ENCODE assay signal across 8 mouse cellular contexts in genomic region chr9:15357484-15358275, GRCm38 (mm10). TPM values are rescaled to one million over a fixed set of nuclear protein-coding genes. Genes with fewer than 3 reads are reported as not detected.
DNase-seq lines count a peak whose midpoint lies in the region; ATAC-seq lines count a peak whose summit lies in the region.

Cep295 (minus strand) TSS chr9:15357788.

- peaks cover 0 to 6% of the 10 kb centered on the region in 2 experiments; a peak in 1 of 4 replicates for H3K4me1 ChIP-seq in heart, embryonic 14.5 days (ENCODE audit: control insufficient read depth in 2 of 2, insufficient read depth in 2 of 2, low read length in 2 of 2)
- H3K4me1 ChIP-seq in liver, embryonic 13.5 days (replicated peaks), result peaks cover 22% of the 10 kb centered on the region
- peaks cover 7% of the 10 kb centered on the region for H3K4me1 ChIP-seq in stomach, embryonic 16.5 days (ENCODE audit: control insufficient read depth, insufficient read depth, low read length)

- DNase-seq in c-Kit-negative CD71-positive TER-119-positive erythroid progenitor cells, embryonic 14.5 days (ENCODE audit: low read depth, low spot score), result peak; percentile 87
- peak; percentile 72 for DNase-seq in fibroblast of lung, adult 2 months (ENCODE audit: low read depth)
- peak; percentile 97 for DNase-seq in kidney, postnatal 14 days
- peak; percentile 94 for DNase-seq in liver, embryonic 13.5 days
- DNase-seq in neural tube, embryonic 10.5 days (ENCODE audit: extremely low spot score, low spot score), result peak; percentile 96

- peak within 1 kb of the TSS; percentile 78 to 93 for H3K4me3 ChIP-seq in heart, embryonic 14.5 days (ENCODE audit: control insufficient read depth in 1 of 2, insufficient read depth in 1 of 2, low read depth in 1 of 2, low read length in 2 of 2)
- peak within 1 kb of the TSS; percentile 81 for H3K4me3 ChIP-seq in liver, embryonic 13.5 days (replicated peaks)
- H3K4me3 ChIP-seq in stomach, embryonic 16.5 days (replicated peaks; ENCODE audit: low read length), result peak within 1 kb of the TSS; percentile 89

- H3K9ac ChIP-seq in heart, embryonic 14.5 days (ENCODE audit: low read length), result peak within 1 kb of the TSS; percentile 87
- peak within 1 kb of the TSS; percentile 91 for H3K9ac ChIP-seq in liver, embryonic 13.5 days
- H3K9ac ChIP-seq in stomach, embryonic 16.5 days (ENCODE audit: low read length), result peak within 1 kb of the TSS; percentile 84

- H3K36me3 ChIP-seq in heart, embryonic 14.5 days (ENCODE audit: control insufficient read depth, insufficient read depth, low read length), result peaks cover 15% of the 10 kb centered on the region; the same call in 1 of the 2 replicates
- H3K36me3 ChIP-seq in liver, embryonic 13.5 days, result peaks cover 13% of the 10 kb centered on the region
- no peaks in the 10 kb centered on the region for H3K36me3 ChIP-seq in stomach, embryonic 16.5 days (ENCODE audit: control insufficient read depth, insufficient read depth, low read length)

- peak within 1 kb of the TSS; percentile 77 to 80 for H3K27ac ChIP-seq in heart, embryonic 14.5 days (replicated peaks in 1 of 2; ENCODE audit: control insufficient read depth in 1 of 2, insufficient read depth in 1 of 2, low read depth in 2 of 2, low read length in 2 of 2)
- H3K27ac ChIP-seq in liver, embryonic 13.5 days, result peak within 1 kb of the TSS; percentile 80
- H3K27ac ChIP-seq in stomach, embryonic 16.5 days (ENCODE audit: low read length), result peak within 1 kb of the TSS; percentile 84

- no peaks in the 10 kb centered on the region for H3K27me3 ChIP-seq in heart, embryonic 14.5 days (ENCODE audit: control insufficient read depth, insufficient read depth, low read length)
- peaks cover 14% of the 10 kb centered on the region; the same call in 1 of the 2 replicates for H3K27me3 ChIP-seq in liver, embryonic 13.5 days
- H3K27me3 ChIP-seq in stomach, embryonic 16.5 days (ENCODE audit: control insufficient read depth, insufficient read depth, low read length), result no peaks in the 10 kb centered on the region

- ATAC-seq in CD4-positive, CD25-positive, alpha-beta regulatory T cell, adult 4 months, result peak; percentile 98
- peak; percentile 99 for ATAC-seq in heart, embryonic 14.5 days (ENCODE audit: insufficient number of reproducible peaks, insufficient read depth, low FRiP score, low read depth)
- ATAC-seq in liver, embryonic 13.5 days (ENCODE audit: low read depth), result peak; percentile 99
- peak; percentile 99 for ATAC-seq in stomach, embryonic 16.5 days (ENCODE audit: insufficient read depth, low FRiP score)

- peak within 1 kb of the TSS; percentile 80 for H3K4me2 ChIP-seq in heart, embryonic 14.5 days (ENCODE audit: low read length)
- peak within 1 kb of the TSS; percentile 64 for H3K4me2 ChIP-seq in liver, embryonic 13.5 days
- H3K4me2 ChIP-seq in stomach, embryonic 16.5 days (ENCODE audit: low read depth, low read length), result peak within 1 kb of the TSS; percentile 66

- WGBS in heart, embryonic 14.5 days, result 4% methylated on average over 60 of the region's 60 CpGs
- WGBS in liver, embryonic 13.5 days (ENCODE audit: insufficient replicate concordance), result 1% methylated on average over 60 of the region's 60 CpGs
- 2% methylated on average over 60 of the region's 60 CpGs for WGBS in stomach, embryonic 16.5 days

- no peaks in the 10 kb centered on the region for H3K9me3 ChIP-seq in heart, embryonic 14.5 days (ENCODE audit: control insufficient read depth, low read length)
- no peaks in the 10 kb centered on the region for H3K9me3 ChIP-seq in liver, embryonic 13.5 days (replicated peaks)
- no peaks in the 10 kb centered on the region for H3K9me3 ChIP-seq in stomach, embryonic 16.5 days (replicated peaks; ENCODE audit: control insufficient read depth, low read length)

RNA-seq across cellular contexts. Expression of gene Cep295, which starts in this region (rescaled TPM):
- polyA plus RNA-seq in CD4-positive, CD25-positive, alpha-beta regulatory T cell, adult 4 months (2017; shearing (Covaris generic)), result 10 to 100 TPM; 24.5 to 25.9 TPM
- polyA plus RNA-seq in heart, embryonic 14.5 days (2014; fragmentation: Nextera tagmentation; extraction: Ambion mirVana), result 11.9 and 12.9 TPM in 2 replicates
- 7.8 and 8.5 TPM in 2 replicates for polyA plus RNA-seq in liver, embryonic 13.5 days (2015; fragmentation: Nextera tagmentation; extraction: Ambion mirVana)
- polyA plus RNA-seq in stomach, embryonic 16.5 days (2015; fragmentation: Nextera tagmentation; extraction: Ambion mirVana), result 13.3 and 13.6 TPM in 2 replicates

Comparison
In these comparisons a context has a peak if more than half of its experiments do, and no peak if none do; other contexts are left out.
1. Peak in every context shown above with its lines: DNase-seq, ATAC-seq, H3K4me3 ChIP-seq and H3K27ac ChIP-seq.